Mouse (Mus musculus): Measurements from ENCODE around the gene Fam166b. TPM values are rescaled to one million over a fixed set of nuclear protein-coding genes. Genes with fewer than 3 reads are reported as not detected.

The Fam166b gene
- total RNA-seq, 4 experiments from 2014 or later = 1.3 to 1.9 (median 1.4) TPM

DNA sequence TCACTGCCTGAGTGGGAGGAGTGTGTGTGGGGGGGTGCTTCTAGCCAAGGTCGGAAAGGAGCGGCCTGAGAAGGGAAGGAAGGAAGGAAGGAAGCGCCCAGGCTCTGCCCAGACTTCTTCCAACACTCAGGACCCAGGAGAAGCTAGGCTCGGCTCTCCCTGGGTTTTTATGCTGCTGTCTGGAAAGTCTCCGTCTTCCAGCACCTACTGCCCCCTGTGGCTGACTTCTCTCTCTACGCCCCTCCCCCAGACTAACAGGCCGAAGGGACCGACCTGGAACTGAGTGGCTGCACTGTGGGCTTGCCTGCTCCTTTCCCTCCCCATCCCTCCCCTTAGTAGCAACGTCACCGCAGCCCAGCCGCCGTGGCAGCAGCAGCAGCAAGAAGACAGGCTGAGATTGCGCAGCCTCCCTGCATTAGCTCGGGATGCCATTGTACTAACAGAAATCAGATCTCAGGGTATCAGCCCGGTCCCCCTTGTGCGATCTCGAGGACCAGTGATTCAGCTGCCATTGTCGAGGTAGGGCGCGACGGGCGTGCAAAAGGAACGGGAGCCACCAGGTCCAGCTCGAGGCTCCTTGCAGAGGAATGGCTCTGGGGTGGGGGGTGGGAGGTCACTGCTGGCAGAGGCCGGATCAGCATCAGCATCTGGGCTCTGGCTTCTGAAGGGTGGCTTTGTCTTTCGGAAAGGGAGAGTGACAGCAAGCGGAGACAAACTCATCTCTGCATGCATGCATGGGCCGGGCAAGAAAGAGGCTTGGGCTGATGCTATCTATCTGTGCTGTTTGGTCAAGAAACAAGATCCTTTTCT is 22.6 kb downstream of the Fam166b start:
- peak; percentile 56 to 67 for DNase-seq (ENCODE audit: low spot score in 2 of 2)

DNA sequence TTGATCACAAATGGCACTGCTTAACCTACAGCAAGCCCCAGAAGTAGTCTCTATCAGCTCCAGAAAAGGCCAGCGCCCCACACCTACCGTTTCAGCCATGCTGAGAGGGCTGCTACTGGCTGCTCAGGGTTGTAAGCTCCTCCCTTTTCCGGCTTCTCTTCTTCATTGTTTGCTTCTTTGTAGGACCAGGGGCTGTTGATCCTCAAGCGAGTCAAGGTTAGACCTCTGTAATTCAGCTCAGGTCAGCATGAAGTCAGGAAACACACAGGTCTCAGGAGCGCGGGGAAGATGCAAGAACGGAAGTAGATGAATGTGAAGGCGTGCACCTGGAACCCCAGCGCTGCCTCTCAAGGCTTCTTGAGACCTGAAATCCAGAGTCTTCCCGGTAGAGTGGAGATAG is 24.2 kb downstream of the Fam166b start:
- no peak for DNase-seq (ENCODE audit: low spot score in 2 of 2)

DNA sequence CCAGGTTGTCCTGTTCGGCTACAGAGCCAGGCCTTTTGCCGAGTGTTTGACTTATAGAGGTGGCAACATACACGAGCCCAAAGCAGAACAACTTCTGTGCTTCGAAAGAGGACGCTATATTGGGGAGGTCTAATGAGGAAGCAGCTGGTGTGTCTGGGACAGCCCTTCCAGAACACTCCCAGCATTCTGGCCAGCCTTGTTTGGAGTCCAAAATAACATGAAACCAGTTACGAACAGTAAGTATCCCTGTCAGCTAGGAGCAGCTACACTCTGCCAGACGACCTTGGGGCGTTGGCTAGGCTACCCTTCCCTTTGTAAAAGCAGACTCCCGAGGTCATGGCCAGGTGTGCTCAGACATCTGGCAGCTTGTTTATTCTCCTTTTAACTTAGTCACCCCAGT is 26.7 kb downstream of the Fam166b start:
- no peak for DNase-seq (ENCODE audit: low spot score in 2 of 2)

DNA sequence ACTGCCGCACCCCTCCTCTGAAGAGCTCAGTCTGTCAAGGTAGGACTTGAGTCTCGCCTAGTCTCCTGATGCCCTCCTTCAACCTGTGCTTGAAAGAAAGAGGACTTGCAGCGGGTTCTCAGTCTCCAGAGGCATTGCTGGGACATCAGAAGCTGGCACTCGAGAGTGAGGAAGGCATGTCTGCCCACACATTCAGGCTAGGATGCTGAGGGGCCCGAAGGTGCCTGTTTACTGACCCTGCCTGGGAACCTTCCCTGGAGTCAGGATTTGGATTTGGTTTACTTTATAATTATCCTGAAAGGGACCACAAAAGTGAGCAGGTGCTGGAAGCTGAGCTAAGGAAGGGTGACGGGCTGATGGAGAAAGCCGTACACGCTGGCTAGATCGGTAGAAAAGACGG is 27.4 kb downstream of the Fam166b start:
- no peak for DNase-seq (ENCODE audit: low spot score in 2 of 2)

DNA sequence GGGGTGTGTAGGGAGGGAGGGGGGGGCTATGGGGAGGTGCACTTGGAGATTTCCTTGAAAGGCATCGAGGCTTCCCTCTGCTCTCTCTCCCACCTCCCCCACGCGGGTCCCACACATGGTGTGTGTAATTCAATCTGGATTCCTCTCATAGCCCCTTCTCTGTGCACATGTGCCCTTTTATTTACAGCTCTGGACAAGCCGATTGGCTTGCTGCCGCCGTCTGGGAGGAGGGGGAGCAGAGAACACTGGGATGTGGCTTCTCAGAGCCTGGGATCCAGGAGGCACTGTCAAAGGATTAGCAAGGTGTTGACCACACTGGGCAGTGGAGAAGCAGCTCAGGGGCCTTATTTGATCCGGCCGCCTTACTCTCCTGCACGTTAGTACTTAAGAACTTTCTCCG is 28.0 kb downstream of the Fam166b start:
- no peak for DNase-seq (ENCODE audit: low spot score in 2 of 2)

DNA sequence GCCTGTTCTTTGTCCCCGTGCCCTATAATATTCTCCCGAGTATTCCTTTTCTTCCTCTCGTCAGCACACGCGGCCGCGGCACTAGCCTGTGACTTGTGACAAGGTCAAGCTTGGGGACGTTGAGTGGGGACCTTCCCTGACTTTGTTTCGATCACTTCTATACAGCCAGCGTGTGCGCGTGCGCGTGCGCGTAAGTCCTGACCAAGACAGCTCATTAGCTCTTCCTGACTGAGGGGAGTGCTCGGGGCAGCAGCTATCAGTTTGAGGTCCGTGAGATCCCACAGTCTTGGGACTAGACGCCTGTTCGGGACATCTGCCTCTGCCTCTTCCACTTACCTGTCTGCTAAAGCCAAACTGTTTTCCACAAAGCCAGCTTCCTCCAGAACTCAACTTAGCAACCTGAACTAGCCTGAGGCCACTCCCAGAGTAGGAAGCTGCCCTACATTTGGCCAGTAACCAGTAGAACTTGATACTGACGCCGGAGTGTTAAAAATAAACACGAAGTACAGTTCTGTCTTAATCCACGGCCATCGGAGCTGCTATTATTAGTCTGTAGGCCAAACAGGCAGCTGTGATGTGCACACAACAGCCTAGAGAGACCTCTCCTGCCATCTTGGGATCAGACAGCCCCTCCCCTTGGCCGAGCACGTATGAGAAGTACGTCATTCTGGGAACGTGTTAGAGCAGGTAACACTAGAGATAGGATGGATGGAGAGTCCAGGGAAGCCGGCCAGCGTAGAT is 29.4 kb downstream of the Fam166b start:
- no peak for DNase-seq (ENCODE audit: low spot score in 2 of 2)

DNA sequence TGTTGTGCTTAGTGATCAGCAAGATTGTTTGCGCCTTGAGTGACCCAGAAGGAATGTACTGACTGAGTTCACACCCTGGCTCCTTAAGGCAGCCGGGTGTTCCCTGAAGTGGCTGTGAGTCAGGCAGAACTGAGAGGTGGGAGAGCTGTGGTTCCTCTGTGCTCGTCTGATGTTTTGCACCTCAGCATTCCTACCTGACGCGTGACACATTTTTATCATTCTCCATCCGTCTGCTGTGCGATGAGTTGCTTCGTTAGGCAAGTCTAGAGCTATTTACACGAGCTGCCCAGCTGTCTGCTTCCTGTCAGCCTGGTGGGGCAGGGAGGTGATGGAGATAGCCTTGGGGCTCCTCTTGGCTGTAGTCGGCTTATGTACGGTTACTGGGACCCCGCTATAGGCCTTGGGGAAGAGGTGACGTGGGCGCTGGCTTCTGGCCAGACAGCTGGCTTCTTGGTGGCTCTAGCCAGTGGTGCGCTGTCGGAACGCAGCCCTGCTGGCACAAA is 30.1 kb downstream of the Fam166b start:
- DNase-seq (ENCODE audit: low spot score in 2 of 2) = peak in 1 of 2 experiments; percentile 60

DNA sequence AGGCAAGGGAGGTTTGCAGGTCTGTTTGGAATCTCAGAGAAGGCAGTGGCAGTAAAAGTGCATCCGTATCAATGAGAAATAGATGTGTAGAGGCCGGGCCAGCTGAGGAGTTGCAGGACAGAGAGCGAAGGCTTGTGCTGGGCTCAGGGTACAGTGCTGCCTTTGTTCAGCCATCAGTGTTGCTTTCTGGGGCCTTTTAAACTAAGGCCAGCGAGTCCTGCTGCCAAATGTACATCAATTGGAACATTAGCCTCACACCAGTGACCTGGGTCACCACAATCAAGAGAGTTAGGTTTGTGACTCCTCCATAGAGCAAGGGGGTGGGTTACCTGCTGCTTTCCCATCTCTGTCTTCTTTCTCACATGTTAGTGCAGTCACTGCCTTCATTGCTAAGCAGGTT is 30.9 kb downstream of the Fam166b start:
- no peak for DNase-seq (ENCODE audit: low spot score in 2 of 2)

DNA sequence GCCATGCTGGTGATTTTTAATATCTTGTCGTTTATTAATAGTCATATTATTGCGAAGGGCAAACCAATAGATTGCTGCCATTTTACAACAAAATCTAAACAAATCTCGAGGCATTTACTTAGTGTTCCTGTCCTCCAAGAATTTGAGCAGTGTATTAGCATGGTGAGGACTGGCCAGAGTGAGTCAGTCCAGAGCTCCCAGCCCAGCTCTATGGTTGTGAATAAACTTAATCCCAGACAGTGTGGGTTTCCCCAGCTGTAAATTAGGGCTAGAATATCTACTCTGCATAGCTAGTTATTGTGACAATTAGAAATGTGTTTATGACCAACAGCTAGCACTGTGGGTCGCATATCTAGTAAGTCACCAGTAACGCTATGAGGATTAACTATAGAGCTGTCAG is 32.6 kb downstream of the Fam166b start:
- DNase-seq (ENCODE audit: low spot score in 2 of 2) = no peak

DNA sequence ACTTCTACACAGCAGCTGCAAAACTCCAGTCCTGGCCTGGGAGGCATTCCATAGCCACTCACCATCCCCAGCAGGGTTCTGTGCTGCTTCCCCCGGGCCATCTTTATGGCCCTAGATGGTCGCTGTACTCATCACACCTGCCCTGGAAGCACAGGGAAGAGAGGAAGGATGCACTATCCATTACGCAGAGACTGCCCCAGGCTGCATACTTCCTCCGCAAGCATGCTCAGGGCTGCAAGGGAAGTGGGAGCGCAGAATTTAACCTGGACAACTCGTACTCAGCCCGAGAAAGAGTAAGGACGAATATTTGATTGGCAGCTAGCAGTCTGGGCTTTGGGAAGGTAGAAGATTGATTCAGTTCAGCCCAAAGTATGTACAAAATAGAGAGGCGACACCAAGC is 33.1 kb downstream of the Fam166b start:
- DNase-seq (ENCODE audit: low spot score in 2 of 2) = no peak

DNA sequence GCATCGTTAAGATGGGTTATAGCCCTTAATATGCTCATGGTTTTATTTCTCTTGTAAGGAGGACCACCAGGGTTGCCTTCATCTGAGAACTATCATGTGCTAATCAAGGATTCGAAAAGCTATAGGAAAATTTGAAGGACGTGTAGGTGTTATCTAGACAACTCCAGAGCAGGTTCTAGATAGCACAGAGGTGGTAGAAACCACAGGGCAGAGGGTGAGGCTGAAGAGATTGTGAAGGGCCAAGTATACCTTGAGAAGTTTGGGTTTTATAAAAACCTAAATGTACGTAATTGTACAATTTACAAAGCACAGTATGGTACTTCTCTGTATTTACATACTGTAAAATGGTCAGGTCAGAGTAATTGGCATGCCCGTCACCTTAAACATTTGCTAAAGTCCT is 33.8 kb downstream of the Fam166b start:
- no peak for DNase-seq (ENCODE audit: low spot score in 2 of 2)

DNA sequence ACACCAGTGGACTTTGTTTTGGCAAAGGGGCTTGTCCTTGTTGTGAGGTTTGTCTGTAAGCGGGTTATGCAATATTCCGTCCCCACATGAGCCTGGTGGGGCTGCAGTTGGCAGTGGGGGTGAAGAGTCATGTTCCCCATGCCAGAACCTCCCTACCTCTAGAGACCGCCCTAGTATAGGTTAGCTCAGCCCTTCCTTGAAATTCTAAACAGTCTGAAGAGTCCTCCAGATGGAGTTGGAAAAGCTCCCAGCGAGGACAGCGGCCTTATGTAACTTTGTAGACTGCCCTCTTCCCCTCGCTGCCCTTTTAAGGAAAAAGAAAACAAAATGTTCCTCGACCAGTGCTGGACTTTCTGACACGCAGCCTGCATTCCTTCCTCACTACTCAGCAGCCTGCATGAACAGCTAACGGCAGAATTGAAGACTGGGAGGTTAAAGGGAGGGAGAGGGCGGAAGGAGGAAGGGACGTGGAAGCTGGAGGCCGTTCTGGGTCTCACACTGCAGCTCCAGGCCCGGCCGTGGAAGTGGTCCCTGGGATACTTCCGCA is 34.5 kb downstream of the Fam166b start:
- DNase-seq (ENCODE audit: low spot score in 2 of 2) = no peak

DNA sequence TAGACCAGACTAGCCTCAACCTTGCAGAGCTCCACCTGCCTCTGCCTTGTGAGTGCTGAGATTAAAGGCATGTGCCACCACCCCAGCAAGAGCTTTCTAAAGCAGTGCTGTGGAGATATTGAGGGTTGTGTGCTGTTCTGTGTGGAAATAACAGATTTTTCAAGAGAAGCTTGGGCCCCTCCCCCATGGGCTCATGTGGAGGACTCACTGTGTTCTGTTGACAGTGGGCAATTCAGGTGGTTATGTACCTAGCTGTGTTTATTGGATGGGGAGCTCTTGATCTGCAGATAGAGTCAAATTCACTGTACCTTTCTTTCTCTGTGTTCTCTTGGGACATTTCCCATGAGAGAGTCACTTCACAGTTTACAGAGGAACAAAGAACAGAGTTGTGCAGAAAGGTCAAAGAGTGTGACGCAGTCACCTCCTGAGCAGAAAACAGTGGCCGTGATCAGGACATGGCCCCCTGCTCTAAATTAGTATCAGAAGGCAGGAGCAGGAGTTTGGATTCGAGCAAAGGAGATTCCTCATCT is 37.3 kb downstream of the Fam166b start:
- DNase-seq (ENCODE audit: low spot score in 2 of 2) = no peak

DNA sequence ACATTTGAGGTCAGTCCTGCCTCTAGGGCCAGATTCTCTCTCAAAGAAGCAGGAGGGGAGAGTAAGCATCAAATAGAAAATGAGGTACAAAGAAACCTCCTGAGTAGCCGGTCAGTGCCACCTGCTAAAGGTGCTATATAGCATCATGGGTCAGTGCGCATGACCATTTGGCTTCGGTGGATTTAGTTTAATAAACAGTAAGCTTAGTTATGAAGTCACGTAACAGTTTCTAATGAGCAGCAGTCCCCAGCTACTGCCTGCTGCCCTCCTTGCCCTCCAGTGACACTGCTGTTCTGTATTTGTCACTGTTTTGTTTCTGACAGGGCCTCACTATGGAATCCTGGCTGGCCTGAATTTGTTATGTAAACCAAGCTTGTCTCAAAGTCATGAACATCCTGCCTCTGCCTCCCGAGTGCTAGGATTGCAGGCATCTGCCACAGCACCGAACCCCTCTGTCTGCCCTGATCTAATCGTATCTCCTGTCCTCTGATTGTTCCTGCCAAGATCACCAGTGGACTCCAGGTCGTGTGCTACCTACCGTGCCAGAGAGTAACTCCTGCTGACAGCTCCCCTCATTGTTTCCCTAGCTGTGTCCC is 39.0 kb downstream of the Fam166b start:
- DNase-seq (ENCODE audit: low spot score in 2 of 2) = no peak

DNA sequence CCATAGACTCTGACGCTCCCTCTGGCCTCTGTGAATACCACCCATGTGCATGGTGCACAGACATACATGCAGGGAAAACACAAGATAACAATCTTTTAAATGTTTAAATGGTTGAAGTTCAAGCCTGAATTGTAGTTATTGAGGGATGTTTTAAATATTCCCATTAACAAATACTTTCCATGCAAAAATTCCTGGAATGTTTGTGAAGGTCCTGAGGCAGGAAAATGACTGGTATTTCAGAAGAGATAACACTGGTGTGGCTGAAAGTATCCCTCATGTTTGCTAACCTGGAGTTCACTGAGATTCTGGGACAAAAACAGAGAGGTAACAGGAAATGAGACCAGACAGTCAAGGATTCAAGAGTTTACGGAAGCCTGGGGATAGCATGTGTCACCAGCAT is 39.5 kb downstream of the Fam166b start:
- DNase-seq (ENCODE audit: low spot score in 2 of 2) = no peak

DNA sequence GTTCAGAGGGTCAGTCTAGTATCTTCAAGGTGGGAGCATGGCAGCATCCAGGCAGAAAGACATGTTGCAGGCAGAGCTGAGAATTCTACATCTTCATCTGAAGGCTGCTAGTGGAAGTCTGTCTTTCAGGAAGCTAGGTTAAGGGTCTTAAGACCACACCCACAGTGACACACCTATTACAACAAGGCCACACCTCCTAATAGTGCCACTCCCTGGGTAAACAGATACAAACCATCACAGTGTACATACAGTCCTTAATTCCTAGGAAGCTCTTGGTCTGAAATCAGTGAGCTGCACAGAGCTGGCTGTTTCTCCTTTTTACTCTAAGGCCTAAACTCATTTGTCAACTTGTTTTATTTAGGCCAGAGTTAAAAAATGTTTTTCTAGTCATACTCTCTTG is 42.0 kb downstream of the Fam166b start:
- no peak for DNase-seq (ENCODE audit: low spot score in 2 of 2)

DNA sequence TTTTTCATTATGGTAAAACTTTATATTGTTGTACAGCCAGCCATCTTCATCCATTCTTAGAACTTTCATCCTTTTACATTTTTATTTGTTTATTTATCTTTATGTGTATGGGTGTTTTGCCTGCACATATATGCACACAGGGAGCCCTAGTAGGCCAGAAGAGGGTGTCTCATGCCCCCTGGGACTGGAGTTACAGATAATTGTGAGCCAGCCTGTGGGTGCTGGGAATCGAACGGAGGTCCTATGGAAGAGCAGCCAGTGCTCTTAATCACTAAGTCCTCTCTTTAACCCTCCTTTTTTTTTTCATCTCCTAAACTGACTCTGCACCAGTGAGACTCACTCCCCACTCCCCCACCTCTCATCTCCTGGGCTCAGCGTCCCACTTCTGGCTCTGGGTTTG is 44.4 kb downstream of the Fam166b start:
- no peak for DNase-seq (ENCODE audit: low spot score in 2 of 2)

DNA sequence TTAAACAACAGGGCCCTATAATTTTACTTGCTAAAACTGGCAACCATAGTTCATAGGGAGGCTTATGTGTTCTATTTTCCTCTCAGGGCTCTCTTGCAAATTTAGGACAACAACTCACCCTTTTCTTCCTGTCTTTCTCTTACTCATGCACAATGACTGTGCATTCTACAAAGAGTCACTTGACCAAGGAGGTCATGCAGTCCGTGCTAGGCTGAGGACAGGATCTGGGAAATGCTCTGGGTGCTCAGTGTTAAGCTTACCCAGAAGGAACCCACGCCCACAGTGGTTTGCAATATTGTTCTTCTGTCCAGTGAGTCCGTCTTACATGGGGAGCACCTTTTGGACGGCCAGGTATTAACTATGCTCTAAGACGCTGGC is 44.9 kb downstream of the Fam166b start:
- no peak for DNase-seq (ENCODE audit: low spot score in 2 of 2)

DNA sequence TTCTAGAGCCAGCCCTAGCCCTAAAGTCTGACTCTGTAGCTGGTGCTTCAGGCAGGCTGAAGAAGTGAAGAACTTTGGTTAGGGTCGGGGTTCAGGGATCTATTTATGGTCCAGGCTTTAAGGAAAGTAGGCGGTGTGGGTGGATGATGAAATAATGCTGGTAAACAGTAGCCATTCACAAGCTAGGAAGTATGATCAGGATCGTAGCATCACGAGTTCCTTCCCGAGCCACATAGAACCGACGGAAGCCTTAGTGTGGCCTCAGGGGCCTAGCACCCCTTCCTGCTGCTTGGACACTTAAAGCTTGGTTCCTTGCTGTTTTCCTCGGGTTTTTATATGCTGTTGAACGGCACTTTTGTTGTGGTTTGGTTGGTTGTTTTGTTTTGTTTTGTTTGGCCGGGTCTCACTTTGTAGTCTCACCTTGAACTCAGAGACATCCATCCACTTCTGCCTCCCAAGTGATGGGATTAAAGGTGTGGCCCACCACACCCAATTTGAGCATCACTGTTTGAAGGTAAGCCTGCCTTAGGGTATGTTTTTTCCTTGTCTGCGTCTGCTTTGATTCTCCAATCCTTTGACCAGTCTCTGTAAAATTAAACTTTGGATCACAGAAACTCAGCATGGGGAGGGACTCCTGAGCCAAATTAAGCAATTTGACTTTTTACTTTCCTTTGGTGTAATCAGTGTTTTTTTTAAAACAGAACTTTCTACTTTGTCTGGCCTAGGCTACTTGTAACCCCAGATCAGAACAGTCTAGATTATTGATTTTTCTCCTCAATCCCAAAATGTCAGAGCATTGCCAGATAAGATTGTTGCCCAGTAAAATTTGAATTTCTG is 45.5 kb downstream of the Fam166b start:
- DNase-seq (ENCODE audit: low spot score in 2 of 2) = no peak

DNA sequence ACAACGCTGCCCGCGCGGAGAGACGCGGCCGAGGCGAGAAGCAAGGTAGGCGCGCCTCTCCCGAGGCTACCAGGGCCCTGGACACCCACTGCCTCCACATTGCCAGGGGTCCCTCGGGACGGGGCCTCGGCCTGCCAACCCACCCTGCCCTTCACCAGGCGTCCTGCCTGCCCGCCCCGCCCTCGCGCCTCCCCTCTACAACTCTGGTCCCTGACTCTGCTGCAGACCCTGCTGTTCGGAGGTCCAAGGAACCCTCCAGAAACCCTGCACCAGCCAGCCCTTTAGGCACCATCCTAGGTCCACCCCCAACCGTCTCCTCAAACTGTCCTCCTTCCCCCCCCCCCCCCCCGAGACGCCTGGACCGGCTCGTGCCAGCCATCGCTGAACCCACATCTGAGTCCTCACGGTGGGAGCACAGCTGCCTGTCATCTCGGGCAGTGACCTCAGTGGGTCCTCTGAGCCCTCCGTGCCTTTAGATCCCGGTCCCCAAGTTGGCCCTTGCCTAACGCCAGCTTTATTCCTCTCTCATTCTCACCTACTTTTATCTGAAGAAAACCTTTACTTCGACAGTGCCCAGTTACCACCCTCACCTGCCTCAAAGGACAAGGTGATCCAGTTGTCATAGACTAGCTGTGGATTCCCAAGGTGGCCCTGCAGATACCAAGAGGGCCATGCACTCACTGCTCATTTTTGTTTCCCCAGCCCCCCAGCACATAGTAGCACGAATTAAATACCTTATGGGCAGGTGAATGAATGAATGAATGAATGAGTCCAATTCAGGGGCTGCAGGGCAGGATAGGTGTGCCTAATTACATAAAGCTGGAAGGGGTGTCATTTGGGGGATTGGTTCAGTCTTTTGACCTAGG is 46.5 kb downstream of the Fam166b start:
- no peak for DNase-seq (ENCODE audit: low spot score in 2 of 2)

Data from left cerebral cortex, adult 8-10 months (tissue).